Mouse (Mus musculus) heart, postnatal 0 days (tissue): ENCODE data around the gene Dock6. TPM values are rescaled to one million over a fixed set of nuclear protein-coding genes. Genes with fewer than 3 reads are reported as not detected.

Source experiments
- ATAC-seq: fragments of 200-750 bp; cut with Nextera tagmentation; 2 replicates; pipeline ENCODE4 v1.8.0; 2017; ENCODE audit warnings: low read depth, moderate number of reproducible peaks, moderate library complexity; ENCODE audit not compliant: insufficient read depth
- DNase-seq: peaks from one replicate; pipeline ENCODE4 v3.0.0-alpha.2; 2016; ENCODE audit warnings: low spot score
- H3K27ac ChIP-seq: fragments of 300-500 bp; sonication (generic); 2 replicates; pipeline ENCODE4 v1.5.1; 2014; ENCODE audit warnings: low read depth, mild to moderate bottlenecking
- H3K27me3 ChIP-seq: fragments of 300-500 bp; sonication (generic); 2 replicates; pipeline ENCODE4 v1.6.1; 2014; ENCODE audit warnings: low read length, mixed read lengths; ENCODE audit not compliant: control insufficient read depth, insufficient read depth
- H3K36me3 ChIP-seq: fragments of 300-500 bp; sonication (generic); replicated peaks from 2 replicates; pipeline ENCODE4 v1.6.1; 2014; ENCODE audit warnings: low read length, mixed read lengths; ENCODE audit not compliant: control insufficient read depth, insufficient read depth
- H3K4me1 ChIP-seq: fragments of 300-500 bp; sonication (generic); 2 replicates; pipeline ENCODE4 v1.6.1; 2014; ENCODE audit warnings: antibody characterized with exemption; ENCODE audit not compliant: control insufficient read depth, insufficient read depth
- H3K4me2 ChIP-seq: fragments of 300-500 bp; sonication (generic); 2 replicates; pipeline ENCODE4 v1.6.1; 2014; ENCODE audit warnings: low read depth, mild to moderate bottlenecking, low read length, moderate library complexity
- H3K4me3 ChIP-seq: fragments of 300-500 bp; sonication (generic); 2 replicates; pipeline ENCODE4 v1.5.1; 2014; ENCODE audit warnings: low read depth, low read length
- H3K9ac ChIP-seq: fragments of 300-500 bp; sonication (generic); replicated peaks from 2 replicates; pipeline ENCODE4 v1.6.1; 2014; ENCODE audit warnings: low read depth, low read length, mixed read lengths
- H3K9me3 ChIP-seq: fragments of 300-500 bp; sonication (generic); replicated peaks from 2 replicates; pipeline ENCODE4 v1.6.1; 2016; ENCODE audit warnings: low read length; ENCODE audit not compliant: control insufficient read depth
- CTCF ChIP-seq: IDR thresholded peaks from 2 replicates; pipeline ENCODE4 v1.5.1; 2016; ENCODE audit warnings: antibody characterized with exemption, control low read depth, low read depth
- EP300 ChIP-seq: IDR thresholded peaks from 2 replicates; pipeline ENCODE4 v1.6.1; 2016; ENCODE audit warnings: antibody characterized with exemption, low read depth
- WGBS: fragments of 180-500 bp; shearing (Covaris S2); extraction: QIAGEN DNeasy Blood & Tissue Kit; methylation state at CpG from one replicate; pipeline ENCODE4 v1.1.7; 2014; 5-methylcytosine and 5-hydroxymethylcytosine counted together
- polyA plus RNA-seq: library from polyadenylated mRNA; unstranded; fragments of >200 nt; fragmentation: Nextera tagmentation; extraction: Ambion mirVana; gene quantifications from 2 replicates; pipeline ENCODE4 v1.2.1, GENCODE M21; 2015
- total RNA-seq: library from RNA; depleted of rRNA; stranded (reverse); fragments of >200 nt; gene quantifications from 2 replicates; pipeline ENCODE4 v1.2.3, GENCODE M21; 2014; ENCODE audit warnings: low replicate concordance

The Dock6 gene
- total and polyA plus RNA-seq, 2 experiments from 2014 or later = 22.7 to 38.5 TPM

DNA sequence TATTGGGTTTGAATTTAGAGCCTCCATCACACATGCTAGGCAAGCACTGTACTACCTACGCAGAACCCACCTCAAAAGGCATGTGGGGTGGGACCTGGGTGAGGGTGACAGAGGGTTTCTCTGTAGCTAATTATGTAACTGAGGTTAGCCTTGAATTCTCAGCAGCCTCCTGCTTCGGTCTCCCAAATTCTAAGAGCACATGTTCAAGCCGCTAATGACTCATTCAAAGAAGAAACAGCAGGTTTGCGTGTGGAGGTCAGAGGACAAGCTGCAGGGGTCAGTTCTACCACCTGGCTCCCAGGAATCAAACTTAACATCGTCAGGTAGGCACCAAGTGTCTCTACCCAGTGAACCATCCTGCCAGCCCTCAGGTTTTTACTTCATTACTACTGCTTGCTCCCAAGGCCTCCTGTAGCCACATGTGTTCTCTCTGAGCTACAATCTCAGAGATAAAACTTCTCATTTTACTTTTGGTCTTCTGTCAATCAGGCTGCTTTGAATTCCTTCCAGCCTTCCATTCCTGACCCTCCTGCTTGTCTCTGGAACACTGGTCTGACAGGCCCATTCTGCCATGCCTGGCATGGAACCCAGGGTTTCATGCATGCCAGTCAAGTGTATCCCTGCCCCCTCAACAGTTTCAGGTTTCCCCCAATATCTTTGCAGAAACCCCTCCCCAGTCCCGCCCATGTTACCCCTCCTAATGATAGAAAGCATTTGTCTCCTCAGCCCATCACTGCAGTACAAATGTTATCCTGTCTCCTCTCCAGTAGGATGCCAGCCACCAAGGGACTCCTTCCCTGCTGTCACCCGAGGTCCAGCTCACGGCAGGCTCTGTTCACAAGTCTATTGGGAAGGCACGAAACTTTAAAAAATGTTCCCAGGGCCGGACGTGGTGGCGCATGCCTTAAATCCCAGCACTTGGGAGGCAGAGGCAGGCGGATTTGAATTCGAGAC, 93.6 kb downstream of the Dock6 start:
- Histone ChIP-seq H3K4me3 (peak overlapping the region; percentile 80), H3K27me3 (no peaks in the 10 kb centered on the region), H3K27ac (no peak overlapping the region), H3K9me3 (no peaks in the 10 kb centered on the region), H3K9ac (peak overlapping the region; percentile 65; the same call in 1 of the 2 replicates), H3K36me3 (peaks cover 5% of the 10 kb centered on the region; the same call in 1 of the 2 replicates), H3K4me1 (peaks cover 37% of the 10 kb centered on the region), H3K4me2 (peak overlapping the region; percentile 97)
- WGBS = 51% methylated on average over 14 of the region's 14 CpGs
- no peak for DNase-seq
- ATAC-seq = no peak
- TF ChIP-seq CTCF (no peak), EP300 (no peak)

GRCm38 (mm10) chr9:21754516-21755321, 97.7 kb downstream of the Dock6 start:
- Histone ChIP-seq H3K4me2 (no peak overlapping the region), H3K27ac (peak overlapping the region; percentile 69), H3K4me3 (no peak overlapping the region), H3K36me3 (peaks cover 5% of the 10 kb centered on the region; the same call in 1 of the 2 replicates), H3K9me3 (no peaks in the 10 kb centered on the region), H3K27me3 (no peaks in the 10 kb centered on the region), H3K4me1 (peaks cover 41% of the 10 kb centered on the region), H3K9ac (no peak overlapping the region; the same call in 1 of the 2 replicates)
- peak; percentile 24 for DNase-seq
- WGBS = 55% methylated on average over 13 of the region's 13 CpGs
- TF ChIP-seq CTCF = no peak
- no peak for TF ChIP-seq EP300
- ATAC-seq = 0 out of 2 replicates have a peak, but pooled peaks have one; percentile 12

- DNase-seq (peak; percentile 64), ATAC-seq (peak; percentile 74)
- Histone ChIP-seq H3K9ac (no peak overlapping the region; the same call in 1 of the 2 replicates), H3K9me3 (no peaks in the 10 kb centered on the region), H3K27me3 (no peaks in the 10 kb centered on the region), H3K4me3 (no peak overlapping the region), H3K4me1 (peaks cover 39% of the 10 kb centered on the region), H3K4me2 (no peak overlapping the region; the same call in 1 of the 2 replicates), H3K36me3 (peaks cover 9% of the 10 kb centered on the region; the same call in 1 of the 2 replicates), H3K27ac (peak overlapping the region; percentile 69)
- TF ChIP-seq CTCF (peak; percentile 2; the same call in 1 of the 2 replicates), EP300 (0 out of 2 replicates have a peak, but pooled peaks have one; percentile 24)
- WGBS = 47% methylated on average over 2 of the region's 2 CpGs
Measured at GRCm38 (mm10) chr9:21754003-21754402, 98.4 kb downstream of the Dock6 start.

GRCm38 (mm10) chr9:21752252-21752792, 100.1 kb downstream of the Dock6 start:
- Histone ChIP-seq H3K27me3 (no peaks in the 10 kb centered on the region), H3K4me3 (no peak overlapping the region), H3K36me3 (peaks cover 16% of the 10 kb centered on the region), H3K4me2 (0 out of 2 replicates have a peak overlapping the region, but pooled peaks have one; percentile 10), H3K4me1 (peaks cover 46% of the 10 kb centered on the region), H3K27ac (peak overlapping the region; percentile 82), H3K9ac (no peak overlapping the region), H3K9me3 (no peaks in the 10 kb centered on the region)
- WGBS = 25% methylated on average over 10 of the region's 10 CpGs
- TF ChIP-seq EP300 (no peak), CTCF (no peak)
- ATAC-seq = 0 out of 2 replicates have a peak, but pooled peaks have one; percentile 16
- DNase-seq = peak; percentile 73

GRCm38 (mm10) chr9:21751347-21751746, 101.1 kb downstream of the Dock6 start:
- Histone ChIP-seq H3K9ac (no peak overlapping the region), H3K36me3 (peaks cover 22% of the 10 kb centered on the region), H3K27ac (peak overlapping the region; percentile 82), H3K27me3 (no peaks in the 10 kb centered on the region), H3K4me2 (no peak overlapping the region), H3K4me3 (no peak overlapping the region), H3K4me1 (peaks cover 48% of the 10 kb centered on the region), H3K9me3 (no peaks in the 10 kb centered on the region)
- DNase-seq (peak; percentile 64), ATAC-seq (peak; percentile 45)
- TF ChIP-seq CTCF = peak; percentile 64
- no peak for TF ChIP-seq EP300
- 43% methylated on average over 6 of the region's 6 CpGs for WGBS
